Mouse (Mus musculus) neural tube, embryonic 14.5 days (tissue): Measurements from ENCODE around the gene Celf2. TPM values are rescaled to one million over a fixed set of nuclear protein-coding genes. Genes with fewer than 3 reads are reported as not detected.

Experiments used
- ATAC-seq: fragments of 200-750 bp; cut with Nextera tagmentation; 2 replicates; pipeline ENCODE4 v1.8.0; 2017; ENCODE audit warnings: low read depth, mild to moderate bottlenecking, moderate TSS enrichment, moderate library complexity
- H3K27ac ChIP-seq: fragments of 300-500 bp; sonication (generic); 2 replicates; pipeline ENCODE4 v1.5.1; 2014; ENCODE audit warnings: low read depth, mild to moderate bottlenecking, control low read depth, low read length, moderate library complexity, mixed read lengths
- H3K27me3 ChIP-seq: fragments of 300-500 bp; sonication (generic); 2 replicates; pipeline ENCODE4 v1.6.1; 2014; ENCODE audit warnings: low read length; ENCODE audit not compliant: control insufficient read depth, insufficient read depth
- H3K36me3 ChIP-seq: fragments of 300-500 bp; sonication (generic); 2 replicates; pipeline ENCODE4 v1.6.1; 2014; ENCODE audit warnings: low read length, mixed read lengths; ENCODE audit not compliant: control insufficient read depth, insufficient read depth
- H3K4me1 ChIP-seq: fragments of 300-500 bp; sonication (generic); 2 replicates; pipeline ENCODE4 v1.6.1; 2014; ENCODE audit warnings: low read length; ENCODE audit not compliant: control insufficient read depth, insufficient read depth
- H3K4me2 ChIP-seq: fragments of 300-500 bp; sonication (generic); 2 replicates; pipeline ENCODE4 v1.6.1; 2014; ENCODE audit warnings: mild to moderate bottlenecking, low read depth, low read length, control low read depth
- H3K4me3 ChIP-seq: fragments of 300-500 bp; sonication (generic); 2 replicates; pipeline ENCODE4 v1.5.1; 2014; ENCODE audit warnings: low read depth, low read length, control low read depth, mixed read lengths
- H3K9ac ChIP-seq: fragments of 300-500 bp; sonication (generic); replicated peaks from 2 replicates; pipeline ENCODE4 v1.6.1; 2014; ENCODE audit warnings: low read depth, mild to moderate bottlenecking, control low read depth, low read length, mixed read lengths
- H3K9me3 ChIP-seq: fragments of 300-500 bp; sonication (generic); 2 replicates; pipeline ENCODE4 v1.6.1; 2016; ENCODE audit warnings: low read length; ENCODE audit not compliant: control insufficient read depth
- WGBS: fragments of 180-500 bp; shearing (Covaris S2); extraction: QIAGEN DNeasy Blood & Tissue Kit; methylation state at CpG from one replicate; pipeline ENCODE4 v1.1.7; 2014; 5-methylcytosine and 5-hydroxymethylcytosine counted together
- polyA plus RNA-seq: library from polyadenylated mRNA; unstranded; fragments of >200 nt; fragmentation: Nextera tagmentation; extraction: Ambion mirVana; gene quantifications from 2 replicates; pipeline ENCODE4 v1.2.1, GENCODE M21; 2014

Celf2 gene
- polyA plus RNA-seq, 1 experiment from 2014 or later: 161 TPM

GRCm38 (mm10) chr2:7025594-7025993, 483.8 kb downstream of the Celf2 start:
- Histone ChIP-seq H3K27me3 (no peaks in the 10 kb centered on the region), H3K9ac (no peak overlapping the region), H3K4me3 (no peak overlapping the region), H3K9me3 (no peaks in the 10 kb centered on the region), H3K36me3 (no peaks in the 10 kb centered on the region), H3K4me2 (no peak overlapping the region), H3K4me1 (no peaks in the 10 kb centered on the region), H3K27ac (no peak overlapping the region)
- ATAC-seq: no peak
- WGBS: 71% methylated on average over 5 of the region's 5 CpGs

- Histone ChIP-seq H3K9ac (no peak overlapping the region), H3K4me2 (no peak overlapping the region), H3K4me1 (0 out of 2 replicates have a peak, but pooled peaks cover 5% of the 10 kb centered on the region), H3K27me3 (no peaks in the 10 kb centered on the region), H3K9me3 (no peaks in the 10 kb centered on the region), H3K27ac (no peak overlapping the region), H3K4me3 (no peak overlapping the region), H3K36me3 (no peaks in the 10 kb centered on the region)
- ATAC-seq: no peak
- WGBS: 51% methylated on average over 3 of the region's 3 CpGs
These were observed 487.2 kb downstream of the Celf2 start for GRCm38 (mm10) chr2:7022184-7022583.

- ATAC-seq: peak; percentile 61; the same call in 1 of the 2 replicates
These were observed 491.8 kb downstream of the Celf2 start for GRCm38 (mm10) chr2:7017384-7018113.

GRCm38 (mm10) chr2:7013126-7013525, 496.2 kb downstream of the Celf2 start:
- WGBS: 91% methylated on average over 5 of the region's 5 CpGs
- no peaks in the 10 kb centered on the region for H3K27me3 ChIP-seq
- no peak overlapping the region for H3K4me3 ChIP-seq
- no peaks in the 10 kb centered on the region for H3K9me3 ChIP-seq
- no peak overlapping the region for H3K4me2 ChIP-seq
- ATAC-seq: no peak
- H3K9ac ChIP-seq: no peak overlapping the region
- H3K36me3 ChIP-seq: no peaks in the 10 kb centered on the region
- H3K27ac ChIP-seq: no peak overlapping the region
- 0 out of 2 replicates have a peak, but pooled peaks cover under 1% of the 10 kb centered on the region for H3K4me1 ChIP-seq

More at GRCm38 (mm10) chr2:7017384-7018113, 491.8 kb downstream of the Celf2 start:
- WGBS: 67% methylated on average over 6 of the region's 6 CpGs
- H3K27ac ChIP-seq: no peak overlapping the region
- no peaks in the 10 kb centered on the region for H3K9me3 ChIP-seq
- no peak overlapping the region for H3K4me2 ChIP-seq
- 0 out of 2 replicates have a peak, but pooled peaks cover 5% of the 10 kb centered on the region for H3K4me1 ChIP-seq
- H3K9ac ChIP-seq: no peak overlapping the region
- no peaks in the 10 kb centered on the region for H3K36me3 ChIP-seq
- H3K4me3 ChIP-seq: no peak overlapping the region
- no peaks in the 10 kb centered on the region for H3K27me3 ChIP-seq

- H3K27me3 ChIP-seq: no peaks in the 10 kb centered on the region
- no peak overlapping the region for H3K27ac ChIP-seq
- no peak overlapping the region for H3K4me2 ChIP-seq
- H3K9ac ChIP-seq: no peak overlapping the region
- H3K36me3 ChIP-seq: no peaks in the 10 kb centered on the region
- H3K4me1 ChIP-seq: no peaks in the 10 kb centered on the region
- no peak for ATAC-seq
- H3K4me3 ChIP-seq: no peak overlapping the region
- WGBS: 94% methylated on average over 3 of the region's 3 CpGs
- H3K9me3 ChIP-seq: no peaks in the 10 kb centered on the region
These were observed 502.5 kb downstream of the Celf2 start for GRCm38 (mm10) chr2:7006816-7007215.

GRCm38 (mm10) chr2:7001967-7002366, 507.4 kb downstream of the Celf2 start:
- Histone ChIP-seq H3K4me3 (no peak overlapping the region), H3K9me3 (no peaks in the 10 kb centered on the region), H3K4me1 (no peaks in the 10 kb centered on the region), H3K27me3 (no peaks in the 10 kb centered on the region), H3K36me3 (no peaks in the 10 kb centered on the region), H3K9ac (no peak overlapping the region), H3K27ac (no peak overlapping the region), H3K4me2 (no peak overlapping the region)
- ATAC-seq: no peak
- 42% methylated on average over 2 of the region's 2 CpGs for WGBS

GRCm38 (mm10) chr2:6991010-6991421, 518.3 kb downstream of the Celf2 start:
- Histone ChIP-seq H3K4me3 (no peak overlapping the region), H3K9ac (no peak overlapping the region), H3K36me3 (no peaks in the 10 kb centered on the region), H3K4me2 (no peak overlapping the region), H3K27me3 (no peaks in the 10 kb centered on the region), H3K4me1 (no peaks in the 10 kb centered on the region), H3K9me3 (no peaks in the 10 kb centered on the region), H3K27ac (no peak overlapping the region)
- no peak for ATAC-seq
- 78% methylated on average over 5 of the region's 5 CpGs for WGBS

- 18% methylated on average over 4 of the region's 4 CpGs for WGBS
These were observed 523.7 kb downstream of the Celf2 start for GRCm38 (mm10) chr2:6985706-6986105.

GRCm38 (mm10) chr2:6983902-6984301, 525.5 kb downstream of the Celf2 start:
- no peak overlapping the region for H3K4me2 ChIP-seq
- H3K4me1 ChIP-seq: no peaks in the 10 kb centered on the region
- no peak for ATAC-seq
- H3K27ac ChIP-seq: no peak overlapping the region
- 55% methylated on average over 6 of the region's 6 CpGs for WGBS
- no peaks in the 10 kb centered on the region for H3K36me3 ChIP-seq
- no peaks in the 10 kb centered on the region for H3K9me3 ChIP-seq
- H3K9ac ChIP-seq: no peak overlapping the region
- no peak overlapping the region for H3K4me3 ChIP-seq
- H3K27me3 ChIP-seq: no peaks in the 10 kb centered on the region

More at GRCm38 (mm10) chr2:6985706-6986105, 523.7 kb downstream of the Celf2 start:
- H3K9ac ChIP-seq: no peak overlapping the region
- H3K4me3 ChIP-seq: no peak overlapping the region
- no peak overlapping the region for H3K4me2 ChIP-seq
- H3K4me1 ChIP-seq: no peaks in the 10 kb centered on the region
- no peaks in the 10 kb centered on the region for H3K36me3 ChIP-seq
- H3K9me3 ChIP-seq: no peaks in the 10 kb centered on the region
- no peaks in the 10 kb centered on the region for H3K27me3 ChIP-seq
- no peak overlapping the region for H3K27ac ChIP-seq
- ATAC-seq: no peak
